Mouse (Mus musculus) thymus, adult 2 months (tissue): ENCODE data around the gene Plpp6.

Source experiments
- CTCF ChIP-seq: fragments of 200-500 bp; IDR thresholded peaks from 2 replicates; pipeline ENCODE4 v1.5.1; 2012; ENCODE audit warnings: mild to moderate bottlenecking, control low read depth, low read length, moderate library complexity, borderline replicate concordance; ENCODE audit not compliant: control insufficient read depth, poor library complexity, insufficient read depth; ENCODE audit errors: extremely low read depth
- POLR2A ChIP-seq: fragments of 200-500 bp; IDR thresholded peaks from 2 replicates; pipeline ENCODE4 v1.6.1; 2012; ENCODE audit warnings: mild to moderate bottlenecking, low read length, control low read depth, moderate library complexity; ENCODE audit not compliant: control insufficient read depth, poor library complexity, insufficient read depth; ENCODE audit errors: extremely low read depth

DNA sequence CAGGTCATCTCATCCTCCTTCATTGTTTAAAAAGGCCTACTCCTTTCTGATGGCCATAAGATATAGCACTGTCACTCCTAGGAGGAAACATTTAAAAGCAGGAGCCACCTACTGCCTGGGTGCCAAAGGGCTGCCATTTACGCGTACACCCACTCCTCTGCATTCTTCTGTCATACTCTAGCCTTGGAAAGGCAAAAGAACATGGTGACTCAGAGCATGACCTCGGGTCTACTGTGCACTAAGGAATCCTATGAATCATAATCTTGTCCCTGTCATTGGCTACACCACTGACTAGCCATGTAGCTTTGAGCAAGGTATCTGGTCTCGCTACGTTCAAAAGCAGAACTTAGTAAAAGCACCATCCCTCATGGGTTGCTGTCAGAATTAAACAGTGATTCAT lies 37.4 kb upstream of the Plpp6 start:
- TF ChIP-seq CTCF (no peak), POLR2A (no peak)
